Mouse (Mus musculus) testis, adult 2 months (tissue): ENCODE data around the gene Slc35b2.

Source experiments
- CTCF ChIP-seq: fragments of 200-500 bp; IDR thresholded peaks from 2 replicates; pipeline ENCODE4 v1.5.1; 2012; ENCODE audit warnings: low read depth, mild to moderate bottlenecking, inconsistent platforms, low read length, moderate library complexity; ENCODE audit not compliant: control insufficient read depth, insufficient read depth, insufficient replicate concordance
- POLR2A ChIP-seq: fragments of 200-500 bp; IDR thresholded peaks from 2 replicates; pipeline ENCODE4 v1.6.1; 2012; ENCODE audit warnings: low read depth, mild to moderate bottlenecking, inconsistent platforms, low read length, moderate library complexity; ENCODE audit not compliant: control insufficient read depth

DNA sequence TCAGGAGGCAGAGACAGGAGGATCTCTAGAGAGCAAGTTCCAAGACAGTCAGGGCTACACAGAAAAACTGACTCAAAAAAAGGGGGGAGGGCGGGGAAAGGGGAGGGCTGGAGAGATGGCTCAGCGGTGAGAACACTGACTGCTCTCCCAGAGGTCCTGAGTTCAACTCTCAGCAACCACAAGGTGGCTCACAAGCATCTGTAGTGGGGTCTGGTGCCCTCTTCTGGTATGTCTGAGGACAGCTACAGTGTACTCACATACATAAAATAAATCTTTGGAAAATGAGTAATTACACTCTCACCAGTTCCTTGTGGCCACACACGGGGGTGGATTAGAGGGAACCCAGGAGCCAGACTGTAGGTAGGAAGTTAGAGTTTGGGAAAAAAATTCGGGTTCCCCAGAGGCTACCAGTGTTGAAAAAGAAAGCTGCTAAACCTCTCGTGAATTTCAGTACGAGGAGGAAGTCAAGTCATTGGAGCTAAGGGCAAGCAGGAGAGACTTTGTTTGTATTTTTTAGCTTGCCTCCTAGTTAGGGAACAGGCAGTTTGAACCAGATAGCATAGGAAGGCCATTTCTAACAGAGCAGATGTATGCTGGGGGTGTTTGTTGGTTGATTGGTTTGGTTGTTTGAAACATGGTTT is 19.2 kb downstream of the Slc35b2 start:
- TF ChIP-seq CTCF (no peak), POLR2A (no peak)
